Mouse (Mus musculus): ENCODE measurements at regions not wholly inside any gene's neighbourhood (a gene's known extent, or its start where the extent isn't known, plus 50 kb on each side); places are given as distances from the start of the nearest gene placed in this dataset.
"Not testable (repeated sequence)": the region's sequence is repeated elsewhere in the genome, so short reads cannot be mapped to it uniquely, and the experiment has no call there.

DNA sequence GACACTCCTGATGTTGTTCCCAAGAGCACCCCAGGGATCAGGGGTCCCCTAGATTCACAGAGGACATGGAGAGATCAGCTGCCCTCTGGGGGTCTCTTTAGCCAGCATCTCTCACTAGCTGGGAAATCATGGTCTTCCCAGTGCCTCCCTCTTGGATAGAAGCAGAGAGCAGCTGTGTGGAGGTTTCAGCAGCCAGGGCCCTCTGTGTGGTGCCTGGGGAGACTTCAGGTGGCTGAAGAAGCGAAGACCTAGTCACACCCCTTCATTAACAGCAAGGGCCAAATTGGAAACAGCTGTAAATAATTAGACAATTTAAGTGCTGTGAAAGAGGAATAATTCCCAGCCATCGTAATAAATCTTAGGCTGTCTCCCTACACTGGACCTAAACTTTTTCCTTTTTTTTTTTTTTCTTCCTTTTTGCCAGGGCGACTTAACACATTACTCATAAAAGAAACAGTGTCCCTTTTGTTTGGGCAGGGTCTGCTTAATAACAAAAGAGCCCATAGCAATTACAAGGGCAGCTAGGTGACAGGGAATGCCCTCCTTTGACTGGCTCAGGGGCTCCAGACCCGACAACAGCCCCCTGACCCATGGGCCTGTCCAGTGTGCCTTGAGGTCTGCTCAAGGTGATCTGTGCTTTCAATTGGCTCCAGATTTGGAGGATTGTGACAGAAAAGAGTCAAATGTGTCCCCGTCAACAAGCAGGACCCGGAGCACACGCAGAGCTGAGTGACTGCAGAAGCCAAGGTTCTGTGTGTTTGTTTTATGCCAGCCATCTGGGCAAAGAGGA, 127.7 kb downstream of the Dicer1 start:
- WGBS, result 40% methylated on average over 7 of the region's 7 CpGs
- H3K27ac ChIP-seq (ENCODE audit: insufficient read depth, low read depth, low read length), result no peak overlapping the region
- TF ChIP-seq CTCF (conservative IDR thresholded peaks at IDR 0.05; ENCODE audit: insufficient read depth, insufficient read length, low read depth, low read length) (no peak), POLR2A (IDR thresholded peaks at IDR 0.05; ENCODE audit: low read depth, low read length) (no peak)
- no peaks in the 10 kb centered on the region for H3K4me1 ChIP-seq (ENCODE audit: control insufficient read depth, insufficient read depth, low read length)
- no peak overlapping the region for H3K4me3 ChIP-seq (ENCODE audit: insufficient read depth, low read depth, low read length)
- no peaks in the 10 kb centered on the region for H3K36me3 ChIP-seq (ENCODE audit: control insufficient read depth, insufficient read depth, low read length)
- no peak for DNase-seq
- no peaks in the 10 kb centered on the region for H3K27me3 ChIP-seq (replicated peaks; ENCODE audit: control insufficient read depth, insufficient read depth, low read length)

DNA sequence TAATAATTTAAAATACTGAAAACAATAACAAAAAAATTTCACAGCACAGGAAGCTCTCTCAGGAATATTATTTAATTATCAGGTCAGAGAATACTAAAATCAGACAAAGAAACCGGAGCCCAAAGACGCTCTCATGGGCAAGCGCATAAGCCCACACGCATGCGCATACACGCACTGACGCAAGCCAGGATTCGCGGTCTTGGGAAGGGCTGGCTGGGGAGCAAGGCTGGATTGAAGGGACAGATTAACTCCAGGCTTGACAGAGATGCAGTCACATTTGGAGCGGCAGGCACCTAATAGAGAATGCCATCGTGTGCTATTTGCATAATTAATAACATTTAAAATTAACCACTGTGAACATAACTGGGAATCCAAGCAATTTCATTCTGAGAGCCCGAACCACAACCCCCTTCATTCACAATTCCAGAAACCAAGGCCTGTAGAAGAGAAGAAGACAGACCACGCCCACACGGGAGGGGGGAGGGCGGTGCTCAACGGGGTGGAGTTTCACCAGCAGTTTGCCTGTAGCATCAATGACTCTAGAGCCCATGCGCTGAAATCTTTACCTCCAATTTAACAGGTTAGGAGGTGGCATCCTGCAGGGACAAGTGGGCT, 134.5 kb downstream of the Dicer1 start:
- H3K4me3 ChIP-seq (ENCODE audit: insufficient read depth, low read depth, low read length), result no peak overlapping the region; the same call in 1 of the 2 replicates

DNA sequence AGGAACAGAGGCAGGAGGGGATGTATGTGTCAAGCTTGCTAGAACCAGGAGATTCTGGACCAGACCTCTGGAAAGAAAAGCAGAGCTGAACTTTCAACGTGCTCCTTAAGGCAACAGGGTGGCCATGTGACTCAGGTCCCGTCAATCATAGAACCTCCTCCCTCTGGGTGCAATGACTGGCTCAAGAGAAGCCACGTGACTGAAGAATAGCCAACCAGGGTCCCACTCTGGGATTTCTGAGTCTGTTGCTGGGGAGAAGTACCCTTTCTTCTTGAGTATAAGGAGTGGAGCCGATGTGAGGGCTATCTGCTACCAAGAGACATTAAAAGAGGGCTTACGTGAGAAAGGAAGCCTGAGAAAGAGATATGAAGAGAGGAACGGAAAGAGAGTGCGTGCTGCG, 137.5 kb downstream of the Dicer1 start:
- Histone ChIP-seq H3K4me3 (ENCODE audit: insufficient read depth, low read depth, low read length) (no peak overlapping the region), H3K36me3 (ENCODE audit: control insufficient read depth, insufficient read depth, low read length) (no peaks in the 10 kb centered on the region), H3K4me1 (ENCODE audit: control insufficient read depth, insufficient read depth, low read length) (no peaks in the 10 kb centered on the region), H3K27ac (ENCODE audit: insufficient read depth, low read depth, low read length) (no peak overlapping the region), H3K27me3 (replicated peaks; ENCODE audit: control insufficient read depth, insufficient read depth, low read length) (no peaks in the 10 kb centered on the region)
- WGBS, result 66% methylated on average over 8 of the region's 8 CpGs
- DNase-seq, result peak; percentile 20
- TF ChIP-seq POLR2A (IDR thresholded peaks at IDR 0.05; ENCODE audit: low read depth, low read length) (no peak), CTCF (conservative IDR thresholded peaks at IDR 0.05; ENCODE audit: insufficient read depth, insufficient read length, low read depth, low read length) (no peak)

More for the DNA sequence above, 134.5 kb downstream of the Dicer1 start:
- WGBS, result 20% methylated on average over 17 of the region's 17 CpGs
- peak; percentile 28 for DNase-seq
- no peaks in the 10 kb centered on the region for H3K36me3 ChIP-seq (ENCODE audit: control insufficient read depth, insufficient read depth, low read length)
- no peak for TF ChIP-seq POLR2A (IDR thresholded peaks at IDR 0.05; ENCODE audit: low read depth, low read length)
- no peak for TF ChIP-seq CTCF (conservative IDR thresholded peaks at IDR 0.05; ENCODE audit: insufficient read depth, insufficient read length, low read depth, low read length)
- no peaks in the 10 kb centered on the region for H3K4me1 ChIP-seq (ENCODE audit: control insufficient read depth, insufficient read depth, low read length)
- no peaks in the 10 kb centered on the region for H3K27me3 ChIP-seq (replicated peaks; ENCODE audit: control insufficient read depth, insufficient read depth, low read length)
- no peak overlapping the region for H3K27ac ChIP-seq (ENCODE audit: insufficient read depth, low read depth, low read length)

DNA sequence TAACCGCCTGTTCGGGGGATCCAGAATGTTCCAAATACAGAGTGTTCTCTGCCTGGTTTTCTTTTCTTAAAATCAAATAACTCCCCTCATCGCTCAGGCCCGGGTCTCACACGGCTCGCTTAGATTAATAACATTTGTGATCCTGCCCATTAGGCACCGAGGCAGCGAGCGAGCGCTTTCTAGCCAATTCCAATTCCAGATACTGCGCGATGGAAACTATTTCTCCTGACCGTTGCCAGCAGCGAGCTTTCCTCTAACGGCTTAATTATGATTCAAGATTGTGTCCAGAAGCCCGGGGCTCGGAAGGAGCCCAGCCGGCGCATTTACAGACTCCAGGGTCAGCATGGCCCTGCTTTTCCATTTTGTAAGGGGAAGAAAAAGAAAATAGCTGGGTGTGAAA, 136.6 kb upstream of the Gsc start:
- H3K4me1 ChIP-seq (ENCODE audit: control insufficient read depth, insufficient read depth, low read length), result no peaks in the 10 kb centered on the region
- H3K36me3 ChIP-seq (ENCODE audit: control insufficient read depth, insufficient read depth, low read length), result no peaks in the 10 kb centered on the region
- no peak overlapping the region for H3K4me3 ChIP-seq (ENCODE audit: insufficient read depth, low read depth, low read length)
- 52% methylated on average over 19 of the region's 19 CpGs for WGBS
- peak; percentile 39 for DNase-seq
- TF ChIP-seq POLR2A (IDR thresholded peaks at IDR 0.05; ENCODE audit: low read depth, low read length) (no peak), CTCF (conservative IDR thresholded peaks at IDR 0.05; ENCODE audit: insufficient read depth, insufficient read length, low read depth, low read length) (no peak)
- H3K27ac ChIP-seq (ENCODE audit: insufficient read depth, low read depth, low read length), result no peak overlapping the region
- H3K27me3 ChIP-seq (replicated peaks; ENCODE audit: control insufficient read depth, insufficient read depth, low read length), result no peaks in the 10 kb centered on the region

DNA sequence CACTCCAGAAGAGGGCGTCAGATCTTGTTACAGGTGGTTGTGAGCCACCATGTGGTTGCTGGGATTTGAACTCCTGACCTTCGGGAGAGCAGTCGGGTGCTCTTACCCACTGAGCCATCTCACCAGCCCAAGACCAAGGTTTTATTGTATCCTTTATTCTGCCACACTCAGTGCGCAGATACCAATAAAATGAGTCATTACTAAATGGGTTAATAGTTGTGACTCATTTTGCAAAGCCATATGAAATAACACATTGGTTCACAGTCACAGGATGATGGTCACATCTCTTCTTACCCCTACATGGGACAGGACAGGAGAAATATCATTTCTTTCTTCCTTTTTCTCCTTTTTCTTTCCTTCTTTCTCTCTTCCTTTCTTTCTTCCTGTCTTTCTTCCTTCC, 135.8 kb upstream of the Gsc start:
- H3K36me3 ChIP-seq (ENCODE audit: control insufficient read depth, insufficient read depth, low read length); H3K27ac ChIP-seq (ENCODE audit: insufficient read depth, low read depth, low read length); H3K4me1 ChIP-seq (ENCODE audit: control insufficient read depth, insufficient read depth, low read length); H3K4me3 ChIP-seq (ENCODE audit: insufficient read depth, low read depth, low read length); DNase-seq; H3K27me3 ChIP-seq (replicated peaks; ENCODE audit: control insufficient read depth, insufficient read depth, low read length): not testable (repeated sequence)
- 82% methylated on average over 4 of the region's 4 CpGs for WGBS

DNA sequence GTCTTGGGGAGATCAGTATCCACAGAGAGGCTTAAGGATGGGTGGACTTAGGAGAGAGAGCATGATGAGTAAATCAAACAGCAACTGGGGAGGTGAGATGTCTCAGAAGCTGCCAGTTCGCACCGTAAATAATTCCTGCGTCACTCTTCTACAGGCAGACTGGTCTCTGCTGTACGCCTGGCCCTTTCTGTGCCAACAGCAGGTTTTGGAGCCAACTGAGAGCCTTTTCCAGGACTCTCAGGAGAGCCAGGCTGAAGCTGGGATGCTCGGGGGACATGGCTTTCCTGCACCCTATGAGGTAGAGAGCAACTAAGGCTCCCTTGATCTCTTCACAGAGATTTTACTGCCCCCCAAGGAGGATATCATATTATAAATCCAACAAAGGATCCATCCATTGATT, 134.3 kb upstream of the Gsc start:
- TF ChIP-seq POLR2A (IDR thresholded peaks at IDR 0.05; ENCODE audit: low read depth, low read length) (no peak), CTCF (conservative IDR thresholded peaks at IDR 0.05; ENCODE audit: insufficient read depth, insufficient read length, low read depth, low read length) (no peak)
- Histone ChIP-seq H3K27ac (ENCODE audit: insufficient read depth, low read depth, low read length) (no peak overlapping the region), H3K36me3 (ENCODE audit: control insufficient read depth, insufficient read depth, low read length) (no peaks in the 10 kb centered on the region), H3K27me3 (replicated peaks; ENCODE audit: control insufficient read depth, insufficient read depth, low read length) (no peaks in the 10 kb centered on the region), H3K4me1 (ENCODE audit: control insufficient read depth, insufficient read depth, low read length) (no peaks in the 10 kb centered on the region), H3K4me3 (ENCODE audit: insufficient read depth, low read depth, low read length) (no peak overlapping the region)
- WGBS, result 66% methylated on average over 5 of the region's 5 CpGs
- DNase-seq, result no peak

DNA sequence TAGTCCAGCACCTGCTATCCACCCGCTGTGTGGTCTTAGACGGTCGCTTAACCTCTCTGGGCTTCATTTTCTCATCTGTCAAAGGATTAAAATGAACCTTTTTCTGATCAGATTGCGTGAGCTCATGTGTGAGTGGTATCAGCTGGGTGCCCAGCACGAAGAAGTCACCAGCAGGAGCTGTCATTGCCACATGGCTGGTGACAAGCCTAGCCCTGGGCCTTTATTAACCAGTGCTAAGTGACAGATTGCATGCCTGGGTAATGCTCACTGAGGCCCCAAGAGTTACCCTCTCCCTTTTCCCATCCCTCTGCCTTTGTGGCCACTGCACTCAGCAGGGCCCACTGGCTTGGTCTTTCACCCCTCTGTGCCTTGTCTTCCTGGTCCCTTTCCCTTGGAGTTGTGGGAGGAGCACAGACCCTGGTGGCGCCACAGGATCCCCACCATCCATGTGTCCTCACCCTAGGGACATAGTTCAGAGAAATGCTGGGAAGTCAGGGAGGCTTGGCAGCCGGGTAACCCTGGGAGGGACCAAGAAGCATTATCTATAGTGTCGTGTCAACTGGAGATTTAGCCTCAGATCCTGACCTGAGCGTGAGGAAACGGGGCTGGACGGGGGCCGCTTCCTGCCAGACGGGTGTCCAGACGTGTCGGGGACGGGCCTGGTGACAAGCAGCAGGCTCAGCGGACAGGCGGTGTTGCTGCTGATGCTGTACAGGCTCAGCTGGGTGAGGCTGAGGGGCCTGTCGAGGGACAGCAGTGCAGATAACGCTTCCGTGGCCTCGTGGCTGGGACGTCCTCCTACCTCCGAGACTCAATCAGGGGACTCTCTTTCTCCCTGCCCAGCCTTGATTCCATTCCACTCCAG, 132.6 kb upstream of the Gsc start:
- no peaks in the 10 kb centered on the region for H3K4me1 ChIP-seq (ENCODE audit: control insufficient read depth, insufficient read depth, low read length)
- peak; percentile 6 for DNase-seq
- TF ChIP-seq CTCF (conservative IDR thresholded peaks at IDR 0.05; ENCODE audit: insufficient read depth, insufficient read length, low read depth, low read length) (no peak), POLR2A (IDR thresholded peaks at IDR 0.05; ENCODE audit: low read depth, low read length) (no peak)
- no peaks in the 10 kb centered on the region for H3K36me3 ChIP-seq (ENCODE audit: control insufficient read depth, insufficient read depth, low read length)
- no peaks in the 10 kb centered on the region for H3K27me3 ChIP-seq (replicated peaks; ENCODE audit: control insufficient read depth, insufficient read depth, low read length)
- H3K27ac ChIP-seq (ENCODE audit: insufficient read depth, low read depth, low read length), result no peak overlapping the region
- 58% methylated on average over 24 of the region's 24 CpGs for WGBS
- no peak overlapping the region for H3K4me3 ChIP-seq (ENCODE audit: insufficient read depth, low read depth, low read length)

Measured in kidney, adult 2 months (tissue).